Mouse (Mus musculus): ENCODE measurements around the gene Atp5d. TPM values are rescaled to one million over a fixed set of nuclear protein-coding genes. Genes with fewer than 3 reads are reported as not detected.

Atp5d gene
- total and polyA plus RNA-seq, 3 experiments = 81.9 to 1,539 (median 248) TPM

DNA sequence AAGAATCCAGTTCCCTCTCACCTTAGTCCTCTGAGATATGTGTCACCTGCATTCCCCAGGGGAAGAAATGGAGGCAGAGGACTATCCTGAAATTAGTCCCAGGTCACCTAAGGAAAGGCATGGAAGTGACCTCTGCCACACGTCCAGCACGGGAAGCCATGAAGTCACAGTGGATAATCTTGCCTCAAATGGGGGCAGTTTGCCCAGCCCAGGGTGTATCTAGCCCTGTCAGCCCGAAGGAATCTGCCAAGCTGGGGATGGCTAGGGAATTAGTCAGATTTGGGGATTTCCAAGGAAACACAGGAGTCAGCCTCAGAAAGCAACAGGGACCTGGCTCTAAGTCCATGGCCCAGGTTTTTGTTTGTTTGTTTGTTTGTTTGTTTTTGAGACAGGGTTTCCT lies 34.3 kb upstream of the Atp5d start:
- ATAC-seq (ENCODE audit: extremely low read depth, insufficient number of reproducible peaks, low FRiP score, poor library complexity, severe bottlenecking) (no peak), DNase-seq (ENCODE audit: low spot score) (no peak)
- Histone ChIP-seq H3K36me3 (replicated peaks) (peaks cover 18% of the 10 kb centered on the region), H3K4me1 (ENCODE audit: insufficient read depth, low read depth, low read length) (peaks cover 65% of the 10 kb centered on the region), H3K9me3 (replicated peaks) (no peaks in the 10 kb centered on the region), H3K27me3 (ENCODE audit: insufficient read depth, low read length) (no peaks in the 10 kb centered on the region), H3K4me3 (ENCODE audit: low read depth, low read length) (no peak overlapping the region)
- TF ChIP-seq GATA2 (IDR thresholded peaks at IDR 0.05; ENCODE audit: borderline replicate concordance, low read depth, low read length) = no peak
- no peak for TF ChIP-seq GATA1 (IDR thresholded peaks at IDR 0.05; ENCODE audit: borderline replicate concordance, low read length)
- TF ChIP-seq POLR2AphosphoS5 (IDR thresholded peaks at IDR 0.05; ENCODE audit: insufficient replicate concordance, low read depth, low read length) = no peak
- TF ChIP-seq CTCF (IDR thresholded peaks at IDR 0.05; ENCODE audit: low read depth, low read length) = no peak
- no peak for TF ChIP-seq TAL1 (conservative IDR thresholded peaks at IDR 0.05; ENCODE audit: low read depth, low read length)

- Histone ChIP-seq H3K4me1 (ENCODE audit: insufficient read depth, low read depth, low read length) (peaks cover 60% of the 10 kb centered on the region), H3K4me3 (ENCODE audit: low read depth, low read length) (peak within 1 kb of the TSS; percentile 53; the same call in 1 of the 2 replicates)
- TF ChIP-seq GATA1 (IDR thresholded peaks at IDR 0.05; ENCODE audit: borderline replicate concordance, low read length) (no peak), GATA2 (IDR thresholded peaks at IDR 0.05; ENCODE audit: borderline replicate concordance, low read depth, low read length) (no peak), CTCF (IDR thresholded peaks at IDR 0.05; ENCODE audit: low read depth, low read length) (no peak), POLR2AphosphoS5 (IDR thresholded peaks at IDR 0.05; ENCODE audit: insufficient replicate concordance, low read depth, low read length) (no peak), TAL1 (conservative IDR thresholded peaks at IDR 0.05; ENCODE audit: low read depth, low read length) (no peak)
Measured at GRCm38 (mm10) chr10:80105460-80105859, 33.0 kb upstream of the Atp5d start, which contains the start of gene Sbno2. Gene Sbno2 (minus strand): TSS chr10:80105571.

DNA sequence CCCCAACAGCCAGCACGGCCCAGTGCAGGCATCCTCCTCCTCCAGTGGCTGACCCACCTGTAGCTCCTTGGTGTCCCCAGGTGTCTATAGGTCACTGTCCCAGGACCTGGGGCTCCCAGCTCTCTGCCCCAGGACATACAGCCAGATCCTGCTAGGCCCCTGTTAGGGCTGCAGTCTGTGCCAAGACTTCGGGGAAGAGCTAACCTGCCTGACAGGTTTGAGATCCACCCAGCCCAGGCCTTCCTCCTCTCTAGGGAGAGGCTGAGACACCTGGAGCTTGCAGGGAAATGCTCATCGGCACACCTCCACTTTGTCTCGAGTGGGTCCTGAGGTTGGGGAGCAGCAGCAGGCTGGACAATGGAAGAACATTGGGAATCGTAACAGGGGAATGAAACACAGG lies 32.5 kb upstream of the Atp5d start:
- H3K4me3 ChIP-seq (ENCODE audit: low read depth, low read length) = no peak overlapping the region
- no peaks in the 10 kb centered on the region for H3K27me3 ChIP-seq (ENCODE audit: insufficient read depth, low read length)
- TF ChIP-seq CTCF (IDR thresholded peaks at IDR 0.05; ENCODE audit: low read depth, low read length) (no peak), GATA2 (IDR thresholded peaks at IDR 0.05; ENCODE audit: borderline replicate concordance, low read depth, low read length) (no peak), TAL1 (conservative IDR thresholded peaks at IDR 0.05; ENCODE audit: low read depth, low read length) (no peak), POLR2AphosphoS5 (IDR thresholded peaks at IDR 0.05; ENCODE audit: insufficient replicate concordance, low read depth, low read length) (no peak), GATA1 (IDR thresholded peaks at IDR 0.05; ENCODE audit: borderline replicate concordance, low read length) (no peak)
- no peaks in the 10 kb centered on the region for H3K9me3 ChIP-seq (replicated peaks)
- peaks cover 58% of the 10 kb centered on the region for H3K4me1 ChIP-seq (ENCODE audit: insufficient read depth, low read depth, low read length)
- ATAC-seq (ENCODE audit: extremely low read depth, insufficient number of reproducible peaks, low FRiP score, poor library complexity, severe bottlenecking) (no peak), DNase-seq (ENCODE audit: low spot score) (no peak)
- peaks cover 1% of the 10 kb centered on the region for H3K36me3 ChIP-seq (replicated peaks)

More at GRCm38 (mm10) chr10:80105460-80105859, 33.0 kb upstream of the Atp5d start, which contains the start of gene Sbno2:
- Histone ChIP-seq H3K27me3 (ENCODE audit: insufficient read depth, low read length) (no peaks in the 10 kb centered on the region), H3K9me3 (replicated peaks) (no peaks in the 10 kb centered on the region), H3K36me3 (replicated peaks) (peaks cover 6% of the 10 kb centered on the region)
- ATAC-seq (ENCODE audit: extremely low read depth, insufficient number of reproducible peaks, low FRiP score, poor library complexity, severe bottlenecking) (no peak), DNase-seq (ENCODE audit: low spot score) (no peak)

GRCm38 (mm10) chr10:80107678-80108077 lies 30.8 kb upstream of the Atp5d start:
- no peaks in the 10 kb centered on the region for H3K36me3 ChIP-seq (replicated peaks)
- DNase-seq (ENCODE audit: low spot score) = no peak
- no peak overlapping the region for H3K4me3 ChIP-seq (ENCODE audit: low read depth, low read length)
- TF ChIP-seq GATA1 (IDR thresholded peaks at IDR 0.05; ENCODE audit: borderline replicate concordance, low read length) (no peak), POLR2AphosphoS5 (IDR thresholded peaks at IDR 0.05; ENCODE audit: insufficient replicate concordance, low read depth, low read length) (no peak)
- H3K27me3 ChIP-seq (ENCODE audit: insufficient read depth, low read length) = no peaks in the 10 kb centered on the region
- no peak for ATAC-seq (ENCODE audit: extremely low read depth, insufficient number of reproducible peaks, low FRiP score, poor library complexity, severe bottlenecking)
- peaks cover 50% of the 10 kb centered on the region for H3K4me1 ChIP-seq (ENCODE audit: insufficient read depth, low read depth, low read length)
- no peaks in the 10 kb centered on the region for H3K9me3 ChIP-seq (replicated peaks)

GRCm38 (mm10) chr10:80114341-80115284 lies 23.8 kb upstream of the Atp5d start:
- peaks cover 57% of the 10 kb centered on the region for H3K4me1 ChIP-seq (ENCODE audit: insufficient read depth, low read depth, low read length)
- H3K36me3 ChIP-seq (replicated peaks) = peaks cover 33% of the 10 kb centered on the region
- peak overlapping the region; percentile 97 for H3K4me3 ChIP-seq (ENCODE audit: low read depth, low read length)
- peak; percentile 81 for DNase-seq (ENCODE audit: low spot score)
- H3K27me3 ChIP-seq (ENCODE audit: insufficient read depth, low read length) = no peaks in the 10 kb centered on the region
- TF ChIP-seq CTCF (IDR thresholded peaks at IDR 0.05; ENCODE audit: low read depth, low read length) (peak; percentile 91), POLR2AphosphoS5 (IDR thresholded peaks at IDR 0.05; ENCODE audit: insufficient replicate concordance, low read depth, low read length) (no peak), GATA1 (IDR thresholded peaks at IDR 0.05; ENCODE audit: borderline replicate concordance, low read length) (no peak), GATA2 (IDR thresholded peaks at IDR 0.05; ENCODE audit: borderline replicate concordance, low read depth, low read length) (no peak), TAL1 (conservative IDR thresholded peaks at IDR 0.05; ENCODE audit: low read depth, low read length) (no peak)
- H3K9me3 ChIP-seq (replicated peaks) = no peaks in the 10 kb centered on the region
- ATAC-seq (ENCODE audit: extremely low read depth, insufficient number of reproducible peaks, low FRiP score, poor library complexity, severe bottlenecking) = no peak

DNA sequence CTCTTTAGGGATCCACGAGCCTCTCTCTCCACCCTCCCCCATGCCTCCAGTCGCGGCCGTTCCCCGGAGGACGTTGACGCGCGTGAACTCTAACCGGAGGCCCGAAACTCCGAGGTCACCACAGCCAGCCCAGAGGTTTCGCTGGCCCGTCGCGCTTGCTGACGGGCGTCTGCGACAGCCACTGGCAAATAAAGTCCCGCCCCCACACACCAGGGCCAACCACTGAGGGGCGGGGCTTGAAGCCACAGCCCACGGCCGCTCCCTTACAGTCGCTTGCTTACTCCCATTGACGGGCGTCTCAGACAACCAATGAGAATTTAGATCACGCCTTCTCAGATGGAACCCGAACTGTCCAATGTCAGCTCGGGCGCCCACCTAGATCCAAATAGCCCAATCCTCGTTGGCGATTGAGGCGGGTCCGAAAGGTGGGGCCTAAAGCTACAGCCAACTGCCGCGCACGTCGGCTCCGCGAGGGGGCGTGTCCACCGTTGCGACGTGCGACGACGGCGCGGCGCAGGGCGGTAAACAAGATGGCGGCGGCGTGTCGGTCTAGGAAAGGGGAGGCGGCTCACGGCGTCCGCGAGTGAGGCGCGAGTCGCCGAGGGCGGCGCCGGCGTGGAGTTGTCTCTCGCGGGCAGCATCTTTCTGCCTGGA lies 23.0 kb upstream of the Atp5d start, which contains the start of gene Stk11:
TSS of gene Stk11 (plus strand) at position 514 of the 654 bp plus-strand sequence.
- peak; percentile 93 for ATAC-seq (ENCODE audit: extremely low read depth, insufficient number of reproducible peaks, low FRiP score, poor library complexity, severe bottlenecking)
- H3K4me1 ChIP-seq (ENCODE audit: insufficient read depth, low read depth, low read length) = peaks cover 58% of the 10 kb centered on the region
- peaks cover 40% of the 10 kb centered on the region for H3K36me3 ChIP-seq (replicated peaks)
- peak within 1 kb of the TSS; percentile 97 for H3K4me3 ChIP-seq (ENCODE audit: low read depth, low read length)
- peak; percentile 99 for DNase-seq (ENCODE audit: low spot score)
- H3K9me3 ChIP-seq (replicated peaks) = no peaks in the 10 kb centered on the region
- TF ChIP-seq TAL1 (conservative IDR thresholded peaks at IDR 0.05; ENCODE audit: low read depth, low read length) (no peak), GATA1 (IDR thresholded peaks at IDR 0.05; ENCODE audit: borderline replicate concordance, low read length) (no peak), GATA2 (IDR thresholded peaks at IDR 0.05; ENCODE audit: borderline replicate concordance, low read depth, low read length) (no peak), POLR2AphosphoS5 (IDR thresholded peaks at IDR 0.05; ENCODE audit: insufficient replicate concordance, low read depth, low read length) (no peak), CTCF (IDR thresholded peaks at IDR 0.05; ENCODE audit: low read depth, low read length) (no peak)
- no peaks in the 10 kb centered on the region for H3K27me3 ChIP-seq (ENCODE audit: insufficient read depth, low read length)

Measured in G1E (cell line).